Mouse (Mus musculus): ENCODE data around the gene Creb5. TPM values are rescaled to one million over a fixed set of nuclear protein-coding genes. Genes with fewer than 3 reads are reported as not detected.

Gene Creb5
- polyA plus RNA-seq, 1 experiment from 2014 or later: 5.0 TPM

GRCm38 (mm10) chr6:53541798-53542197 lies 254.7 kb downstream of the Creb5 start:
- H3K27ac ChIP-seq: no peak overlapping the region
- 94% methylated on average over 5 of the region's 5 CpGs for WGBS

GRCm38 (mm10) chr6:53545483-53545900 lies 258.4 kb downstream of the Creb5 start:
- 26% methylated on average over 2 of the region's 2 CpGs for WGBS
- ATAC-seq: peak; percentile 47; the same call in 1 of the 2 replicates
- 0 out of 2 replicates have a peak overlapping the region, but pooled peaks have one; percentile 10 for H3K27ac ChIP-seq

More at GRCm38 (mm10) chr6:53541798-53542197, 254.7 kb downstream of the Creb5 start:
- no peak overlapping the region for H3K4me2 ChIP-seq (replicated peaks)
- H3K27me3 ChIP-seq (replicated peaks): no peaks in the 10 kb centered on the region
- H3K4me1 ChIP-seq (replicated peaks): peaks cover 4% of the 10 kb centered on the region; the same call in 1 of the 2 replicates
- H3K36me3 ChIP-seq: no peaks in the 10 kb centered on the region
- ATAC-seq: no peak
- no peaks in the 10 kb centered on the region for H3K9me3 ChIP-seq
- no peak overlapping the region for H3K9ac ChIP-seq
- H3K4me3 ChIP-seq (replicated peaks): no peak overlapping the region

GRCm38 (mm10) chr6:53545989-53546388 lies 258.9 kb downstream of the Creb5 start:
- H3K27me3 ChIP-seq (replicated peaks): no peaks in the 10 kb centered on the region
- WGBS: 30% methylated on average over 5 of the region's 5 CpGs
- H3K27ac ChIP-seq: 0 out of 2 replicates have a peak overlapping the region, but pooled peaks have one; percentile 10
- ATAC-seq: no peak
- H3K36me3 ChIP-seq: no peaks in the 10 kb centered on the region
- H3K9me3 ChIP-seq: no peaks in the 10 kb centered on the region
- H3K4me1 ChIP-seq (replicated peaks): peaks cover 6% of the 10 kb centered on the region; the same call in 1 of the 2 replicates
- H3K4me3 ChIP-seq (replicated peaks): no peak overlapping the region
- H3K4me2 ChIP-seq (replicated peaks): no peak overlapping the region
- no peak overlapping the region for H3K9ac ChIP-seq

More at GRCm38 (mm10) chr6:53545483-53545900, 258.4 kb downstream of the Creb5 start:
- peaks cover 6% of the 10 kb centered on the region; the same call in 1 of the 2 replicates for H3K4me1 ChIP-seq (replicated peaks)
- H3K27me3 ChIP-seq (replicated peaks): no peaks in the 10 kb centered on the region
- no peak overlapping the region for H3K4me2 ChIP-seq (replicated peaks)
- no peaks in the 10 kb centered on the region for H3K9me3 ChIP-seq
- no peak overlapping the region for H3K4me3 ChIP-seq (replicated peaks)
- H3K36me3 ChIP-seq: no peaks in the 10 kb centered on the region
- H3K9ac ChIP-seq: no peak overlapping the region

- H3K9me3 ChIP-seq: no peaks in the 10 kb centered on the region
- peaks cover 6% of the 10 kb centered on the region; the same call in 1 of the 2 replicates for H3K4me1 ChIP-seq (replicated peaks)
- H3K9ac ChIP-seq: no peak overlapping the region
- no peaks in the 10 kb centered on the region for H3K36me3 ChIP-seq
- ATAC-seq: no peak
- no peak overlapping the region for H3K4me3 ChIP-seq (replicated peaks)
- no peak overlapping the region for H3K27ac ChIP-seq
- WGBS: 52% methylated on average over 6 of the region's 6 CpGs
- no peak overlapping the region for H3K4me2 ChIP-seq (replicated peaks)
- H3K27me3 ChIP-seq (replicated peaks): no peaks in the 10 kb centered on the region
Observed at GRCm38 (mm10) chr6:53548236-53548635, 261.2 kb downstream of the Creb5 start.

GRCm38 (mm10) chr6:53549409-53549808 lies 262.3 kb downstream of the Creb5 start:
- H3K4me1 ChIP-seq (replicated peaks): peaks cover 6% of the 10 kb centered on the region; the same call in 1 of the 2 replicates
- 51% methylated on average over 6 of the region's 6 CpGs for WGBS
- H3K27me3 ChIP-seq (replicated peaks): no peaks in the 10 kb centered on the region
- ATAC-seq: no peak
- H3K27ac ChIP-seq: no peak overlapping the region
- H3K9ac ChIP-seq: no peak overlapping the region
- no peak overlapping the region for H3K4me3 ChIP-seq (replicated peaks)
- H3K9me3 ChIP-seq: no peaks in the 10 kb centered on the region
- no peak overlapping the region for H3K4me2 ChIP-seq (replicated peaks)
- no peaks in the 10 kb centered on the region for H3K36me3 ChIP-seq

GRCm38 (mm10) chr6:53556050-53556449 lies 269.0 kb downstream of the Creb5 start:
- H3K27ac ChIP-seq: no peak overlapping the region
- H3K9ac ChIP-seq: no peak overlapping the region
- H3K9me3 ChIP-seq: no peaks in the 10 kb centered on the region
- no peaks in the 10 kb centered on the region for H3K27me3 ChIP-seq (replicated peaks)
- H3K4me2 ChIP-seq (replicated peaks): no peak overlapping the region
- H3K36me3 ChIP-seq: no peaks in the 10 kb centered on the region
- H3K4me3 ChIP-seq (replicated peaks): no peak overlapping the region
- no peak for ATAC-seq
- 0 out of 2 replicates have a peak, but pooled peaks cover 2% of the 10 kb centered on the region for H3K4me1 ChIP-seq (replicated peaks)
- 28% methylated on average over 6 of the region's 6 CpGs for WGBS

GRCm38 (mm10) chr6:53560928-53561327 lies 273.9 kb downstream of the Creb5 start:
- Histone ChIP-seq H3K4me1 (replicated peaks) (0 out of 2 replicates have a peak, but pooled peaks cover 2% of the 10 kb centered on the region), H3K4me3 (replicated peaks) (no peak overlapping the region), H3K27me3 (replicated peaks) (no peaks in the 10 kb centered on the region), H3K9me3 (no peaks in the 10 kb centered on the region), H3K27ac (no peak overlapping the region), H3K9ac (no peak overlapping the region), H3K4me2 (replicated peaks) (no peak overlapping the region), H3K36me3 (no peaks in the 10 kb centered on the region)
- 40% methylated on average over 5 of the region's 5 CpGs for WGBS
- ATAC-seq: no peak

- ATAC-seq: no peak
- Histone ChIP-seq H3K9me3 (no peaks in the 10 kb centered on the region), H3K4me1 (replicated peaks) (0 out of 2 replicates have a peak, but pooled peaks cover 2% of the 10 kb centered on the region), H3K27ac (no peak overlapping the region), H3K4me2 (replicated peaks) (no peak overlapping the region), H3K27me3 (replicated peaks) (no peaks in the 10 kb centered on the region), H3K4me3 (replicated peaks) (no peak overlapping the region), H3K9ac (no peak overlapping the region), H3K36me3 (no peaks in the 10 kb centered on the region)
- 68% methylated on average over 7 of the region's 7 CpGs for WGBS
Observed at GRCm38 (mm10) chr6:53562586-53562985, 275.5 kb downstream of the Creb5 start.

- ATAC-seq: no peak
- 57% methylated on average over 16 of the region's 16 CpGs for WGBS
- H3K9me3 ChIP-seq: no peaks in the 10 kb centered on the region
Observed at GRCm38 (mm10) chr6:53563546-53564185, 276.6 kb downstream of the Creb5 start.

GRCm38 (mm10) chr6:53569436-53569835 lies 282.4 kb downstream of the Creb5 start:
- Histone ChIP-seq H3K4me2 (replicated peaks) (no peak overlapping the region), H3K4me1 (replicated peaks) (0 out of 2 replicates have a peak, but pooled peaks cover 6% of the 10 kb centered on the region), H3K4me3 (replicated peaks) (no peak overlapping the region), H3K36me3 (no peaks in the 10 kb centered on the region), H3K9ac (no peak overlapping the region), H3K27me3 (replicated peaks) (no peaks in the 10 kb centered on the region; the same call in 1 of the 2 replicates), H3K9me3 (no peaks in the 10 kb centered on the region), H3K27ac (no peak overlapping the region)
- 66% methylated on average over 3 of the region's 3 CpGs for WGBS
- ATAC-seq: no peak

More at GRCm38 (mm10) chr6:53563546-53564185, 276.6 kb downstream of the Creb5 start:
- Histone ChIP-seq H3K27me3 (replicated peaks) (no peaks in the 10 kb centered on the region), H3K4me2 (replicated peaks) (no peak overlapping the region), H3K36me3 (no peaks in the 10 kb centered on the region), H3K4me1 (replicated peaks) (0 out of 2 replicates have a peak, but pooled peaks cover 2% of the 10 kb centered on the region), H3K9ac (no peak overlapping the region), H3K4me3 (replicated peaks) (no peak overlapping the region), H3K27ac (no peak overlapping the region)

- no peak for ATAC-seq
- Histone ChIP-seq H3K4me2 (replicated peaks) (no peak overlapping the region), H3K9ac (no peak overlapping the region), H3K4me3 (replicated peaks) (no peak overlapping the region), H3K9me3 (no peaks in the 10 kb centered on the region), H3K27me3 (replicated peaks) (no peaks in the 10 kb centered on the region; the same call in 1 of the 2 replicates), H3K36me3 (no peaks in the 10 kb centered on the region), H3K27ac (no peak overlapping the region), H3K4me1 (replicated peaks) (0 out of 2 replicates have a peak, but pooled peaks cover 6% of the 10 kb centered on the region)
- 87% methylated on average over 4 of the region's 4 CpGs for WGBS
Observed at GRCm38 (mm10) chr6:53570906-53571305, 283.8 kb downstream of the Creb5 start.

GRCm38 (mm10) chr6:53571571-53572122 lies 284.6 kb downstream of the Creb5 start:
- H3K27ac ChIP-seq: no peak overlapping the region
- H3K9me3 ChIP-seq: no peaks in the 10 kb centered on the region
- no peak for ATAC-seq
- no peak overlapping the region for H3K4me3 ChIP-seq (replicated peaks)
- H3K4me2 ChIP-seq (replicated peaks): no peak overlapping the region
- H3K36me3 ChIP-seq: no peaks in the 10 kb centered on the region
- H3K9ac ChIP-seq: no peak overlapping the region
- no peaks in the 10 kb centered on the region; the same call in 1 of the 2 replicates for H3K27me3 ChIP-seq (replicated peaks)
- 90% methylated on average over 4 of the region's 4 CpGs for WGBS
- H3K4me1 ChIP-seq (replicated peaks): 0 out of 2 replicates have a peak, but pooled peaks cover 6% of the 10 kb centered on the region
